Mouse (Mus musculus) liver, adult (tissue): ENCODE data around the gene Stom.

Experiments
- GATA4 ChIP-seq: IDR thresholded peaks from 2 replicates; pipeline ENCODE4 v1.6.1; 2014; ENCODE audit warnings: mild to moderate bottlenecking, low read length; ENCODE audit not compliant: insufficient replicate concordance

The Stom gene

GRCm38 (mm10) chr2:35328064-35328792 lies 8.5 kb downstream of the Stom start:
- no peak for TF ChIP-seq GATA4

GRCm38 (mm10) chr2:35327583-35327982 lies 9.2 kb downstream of the Stom start:
- no peak for TF ChIP-seq GATA4

GRCm38 (mm10) chr2:35326931-35327330 lies 9.8 kb downstream of the Stom start:
- TF ChIP-seq GATA4 = no peak

- no peak for TF ChIP-seq GATA4
Measured at GRCm38 (mm10) chr2:35325930-35326329, 10.8 kb downstream of the Stom start.

GRCm38 (mm10) chr2:35322404-35323164 lies 14.2 kb downstream of the Stom start:
- no peak for TF ChIP-seq GATA4

- TF ChIP-seq GATA4 = no peak
Measured at GRCm38 (mm10) chr2:35320399-35320798, 16.4 kb downstream of the Stom start.

GRCm38 (mm10) chr2:35318405-35318804 lies 18.4 kb downstream of the Stom start:
- TF ChIP-seq GATA4 = no peak

GRCm38 (mm10) chr2:35317604-35318003 lies 19.2 kb downstream of the Stom start:
- no peak for TF ChIP-seq GATA4

- TF ChIP-seq GATA4 = no peak
Measured at GRCm38 (mm10) chr2:35314300-35314699, 22.5 kb downstream of the Stom start.

- no peak for TF ChIP-seq GATA4
Measured at GRCm38 (mm10) chr2:35309906-35310493, 26.8 kb downstream of the Stom start.

- no peak for TF ChIP-seq GATA4
Measured at GRCm38 (mm10) chr2:35308166-35308565, 28.6 kb downstream of the Stom start.

GRCm38 (mm10) chr2:35302049-35302885 lies 34.5 kb downstream of the Stom start:
- no peak for TF ChIP-seq GATA4

GRCm38 (mm10) chr2:35299437-35299836 lies 37.3 kb downstream of the Stom start:
- no peak for TF ChIP-seq GATA4

GRCm38 (mm10) chr2:35297703-35298332 lies 39.0 kb downstream of the Stom start:
- no peak for TF ChIP-seq GATA4

GRCm38 (mm10) chr2:35293291-35293690 lies 43.5 kb downstream of the Stom start:
- no peak for TF ChIP-seq GATA4

GRCm38 (mm10) chr2:35292700-35293099 lies 44.1 kb downstream of the Stom start:
- no peak for TF ChIP-seq GATA4
